Mouse (Mus musculus) forebrain, embryonic 11.5 days (tissue): ENCODE measurements around the gene Dpp7. TPM values are rescaled to one million over a fixed set of nuclear protein-coding genes. Genes with fewer than 3 reads are reported as not detected.

Experiments
- ATAC-seq: fragments of 200-750 bp; cut with Nextera tagmentation; replicated peaks from 2 replicates; pipeline ENCODE4 v1.8.0; 2017; ENCODE audit warnings: moderate TSS enrichment; ENCODE audit not compliant: low FRiP score
- DNase-seq: peaks from one replicate; pipeline ENCODE4 v3.0.0-alpha.2; 2017; ENCODE audit warnings: low spot score
- H3K27ac ChIP-seq: fragments of 300-500 bp; sonication (generic); 2 replicates; pipeline ENCODE4 v1.5.1; 2014; ENCODE audit warnings: low read depth, low read length
- H3K27me3 ChIP-seq: fragments of 300-500 bp; sonication (generic); 2 replicates; pipeline ENCODE4 v1.6.1; 2014; ENCODE audit warnings: mild to moderate bottlenecking, low read length, mixed read lengths; ENCODE audit not compliant: control insufficient read depth, insufficient read depth
- H3K36me3 ChIP-seq: fragments of 300-500 bp; sonication (generic); 2 replicates; pipeline ENCODE4 v1.6.1; 2014; ENCODE audit warnings: mild to moderate bottlenecking, low read length, moderate library complexity, mixed read lengths; ENCODE audit not compliant: control insufficient read depth, insufficient read depth
- H3K4me1 ChIP-seq: fragments of 300-500 bp; sonication (generic); replicated peaks from 2 replicates; pipeline ENCODE4 v1.6.1; 2014; ENCODE audit warnings: low read length, mixed read lengths; ENCODE audit not compliant: control insufficient read depth, insufficient read depth
- H3K4me2 ChIP-seq: fragments of 300-500 bp; sonication (generic); 2 replicates; pipeline ENCODE4 v1.6.1; 2014; ENCODE audit warnings: low read depth, mild to moderate bottlenecking, low read length, moderate library complexity, mixed read lengths; ENCODE audit not compliant: severe bottlenecking
- H3K4me3 ChIP-seq: fragments of 300-500 bp; sonication (generic); 2 replicates; pipeline ENCODE4 v1.5.1; 2014; ENCODE audit warnings: low read depth, low read length
- H3K9ac ChIP-seq: fragments of 300-500 bp; sonication (generic); 2 replicates; pipeline ENCODE4 v1.6.1; 2014; ENCODE audit warnings: low read length
- H3K9me3 ChIP-seq: fragments of 300-500 bp; sonication (generic); 2 replicates; pipeline ENCODE4 v1.6.1; 2016; ENCODE audit warnings: low read length, mixed read lengths; ENCODE audit not compliant: control insufficient read depth
- WGBS: fragments of 180-500 bp; shearing (Covaris S2); extraction: QIAGEN DNeasy Blood & Tissue Kit; methylation state at CpG from one replicate; pipeline ENCODE4 v1.1.7; 2014; 5-methylcytosine and 5-hydroxymethylcytosine counted together
- polyA plus RNA-seq: library from polyadenylated mRNA; unstranded; fragments of >200 nt; fragmentation: Nextera tagmentation; extraction: Ambion mirVana; gene quantifications from 2 replicates; pipeline ENCODE4 v1.2.1, GENCODE M21; 2014

Dpp7 gene
- polyA plus RNA-seq, 1 experiment from 2014 or later: 20.5 TPM

GRCm38 (mm10) chr2:25372644-25373391, 16.7 kb upstream of the Dpp7 start:
- H3K4me1 ChIP-seq: peaks cover 19% of the 10 kb centered on the region
- H3K27me3 ChIP-seq: no peaks in the 10 kb centered on the region
- peak overlapping the region; percentile 96 for H3K4me2 ChIP-seq
- no peaks in the 10 kb centered on the region for H3K9me3 ChIP-seq
- H3K9ac ChIP-seq: peak overlapping the region; percentile 90
- DNase-seq (peak; percentile 72), ATAC-seq (peak; percentile 22)
- 1% methylated on average over 42 of the region's 42 CpGs for WGBS
- peak overlapping the region; percentile 83 for H3K4me3 ChIP-seq
- H3K27ac ChIP-seq: peak overlapping the region; percentile 53; the same call in 1 of the 2 replicates
- peaks cover 7% of the 10 kb centered on the region; the same call in 1 of the 2 replicates for H3K36me3 ChIP-seq

DNA sequence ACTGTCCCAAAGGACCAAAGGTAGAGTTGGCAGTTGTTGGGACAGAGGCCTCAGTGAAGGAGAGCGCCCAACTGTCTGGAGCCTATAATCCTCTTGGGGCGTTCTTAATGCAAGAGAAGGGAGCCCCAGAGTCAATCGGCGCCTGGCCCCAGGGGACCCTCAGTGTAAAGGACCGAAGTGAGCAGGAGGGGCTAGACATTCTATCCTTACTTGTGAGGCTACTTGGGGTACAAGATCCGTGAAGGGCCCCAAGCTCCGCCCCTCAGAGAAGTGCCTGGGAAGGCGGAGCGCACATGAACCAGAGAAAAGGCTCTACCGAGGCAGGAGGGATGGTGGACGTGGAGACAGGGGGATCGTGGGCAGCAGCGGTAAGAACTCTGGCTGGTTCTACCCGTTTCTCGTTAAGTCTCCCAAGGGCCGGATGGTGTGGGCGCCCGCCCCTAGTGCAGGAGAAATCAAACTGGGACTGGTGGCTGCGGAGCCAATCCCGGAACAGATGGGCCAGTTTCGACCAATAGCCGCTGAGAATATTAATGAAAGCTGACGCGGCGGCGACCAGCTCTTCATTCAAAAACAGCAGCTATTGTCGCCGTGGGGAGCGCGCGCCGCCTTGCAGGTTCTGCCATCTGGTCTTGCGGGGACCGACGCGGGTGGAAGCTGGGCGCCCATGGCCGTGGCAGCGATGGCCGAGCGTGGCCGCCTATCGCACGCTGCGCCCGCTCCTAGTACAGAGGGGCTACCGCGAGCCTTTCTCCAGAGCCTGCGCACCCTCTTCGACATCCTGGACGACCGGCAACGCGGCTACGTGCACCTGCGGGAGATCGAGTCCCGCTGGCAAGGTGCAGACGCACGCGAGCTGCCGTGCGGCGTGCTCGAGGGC, 15.8 kb upstream of the Dpp7 start, which contains the start of gene Sapcd2:
Gene Sapcd2, plus strand, starts transcription at position 558 of the 880 bp plus-strand sequence.
- Histone ChIP-seq H3K9ac (peak within 1 kb of the TSS; percentile 90), H3K27me3 (no peaks in the 10 kb centered on the region), H3K36me3 (peaks cover 3% of the 10 kb centered on the region; the same call in 1 of the 2 replicates), H3K27ac (peak within 1 kb of the TSS; percentile 87), H3K4me2 (peak within 1 kb of the TSS; percentile 96), H3K4me3 (peak within 1 kb of the TSS; percentile 83), H3K9me3 (no peaks in the 10 kb centered on the region), H3K4me1 (peaks cover 19% of the 10 kb centered on the region)
- DNase-seq: peak; percentile 93
- ATAC-seq: peak; percentile 96
- under 1% methylated on average over 65 of the region's 65 CpGs for WGBS

GRCm38 (mm10) chr2:25369996-25370395, 13.8 kb upstream of the Dpp7 start:
- H3K27ac ChIP-seq: no peak overlapping the region
- ATAC-seq (no peak), DNase-seq (no peak)
- H3K36me3 ChIP-seq: no peaks in the 10 kb centered on the region; the same call in 1 of the 2 replicates
- no peak overlapping the region for H3K4me3 ChIP-seq
- H3K4me2 ChIP-seq: no peak overlapping the region
- peaks cover 22% of the 10 kb centered on the region for H3K4me1 ChIP-seq
- no peaks in the 10 kb centered on the region for H3K9me3 ChIP-seq
- WGBS: 87% methylated on average over 3 of the region's 3 CpGs
- H3K27me3 ChIP-seq: peaks cover 7% of the 10 kb centered on the region
- H3K9ac ChIP-seq: no peak overlapping the region

DNA sequence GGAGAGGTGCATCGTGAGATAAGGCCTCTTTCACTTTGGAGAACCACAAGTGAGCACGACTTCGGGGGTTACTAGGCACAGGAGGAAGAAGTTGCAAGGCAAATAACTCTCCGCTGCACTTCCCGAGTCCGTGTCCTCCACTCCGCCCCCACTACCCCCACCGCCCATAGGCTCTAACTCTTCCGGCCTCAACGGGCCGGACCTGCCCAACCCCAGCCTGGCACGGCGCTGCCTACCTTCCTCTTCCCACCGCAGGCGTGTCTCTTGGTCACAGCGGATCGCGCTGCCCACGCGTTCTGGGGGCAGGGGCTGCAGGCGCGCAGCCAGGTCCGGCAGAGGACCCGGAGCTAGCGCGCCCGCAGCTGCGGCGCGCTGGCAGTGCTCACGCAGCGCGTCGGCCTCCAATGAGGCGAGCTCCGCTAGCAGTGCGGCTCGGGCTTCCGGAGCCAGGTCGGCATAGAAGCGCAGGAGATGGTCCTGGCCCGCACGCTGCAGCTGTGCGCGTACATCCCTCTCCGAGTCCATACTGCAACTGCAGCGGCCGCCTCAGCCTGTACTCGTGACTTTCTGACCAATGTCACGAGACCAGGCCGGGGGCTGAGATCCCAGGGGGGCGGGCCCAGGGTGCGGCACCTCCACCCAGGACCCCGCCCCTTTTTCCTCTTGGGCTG, 9.1 kb upstream of the Dpp7 start, which contains the start of gene Uap1l1:
Gene Uap1l1, minus strand, starts transcription at position 592 of the 671 bp plus-strand sequence.
- Histone ChIP-seq H3K36me3 (no peaks in the 10 kb centered on the region), H3K4me2 (peak within 1 kb of the TSS; percentile 97), H3K27ac (no peak within 1 kb of the TSS), H3K9me3 (no peaks in the 10 kb centered on the region), H3K27me3 (peaks cover 18% of the 10 kb centered on the region), H3K4me3 (peak within 1 kb of the TSS; percentile 46), H3K4me1 (0 out of 2 replicates have a peak, but pooled peaks cover 5% of the 10 kb centered on the region), H3K9ac (peak within 1 kb of the TSS; percentile 57)
- peak; percentile 69 for DNase-seq
- under 1% methylated on average over 49 of the region's 54 CpGs for WGBS
- peak; percentile 52 for ATAC-seq

- H3K9me3 ChIP-seq: no peaks in the 10 kb centered on the region
- peak overlapping the region; percentile 97 for H3K4me2 ChIP-seq
- WGBS: 26% methylated on average over 9 of the region's 9 CpGs
- peak overlapping the region; percentile 46 for H3K4me3 ChIP-seq
- no peak overlapping the region for H3K27ac ChIP-seq
- peaks cover 18% of the 10 kb centered on the region for H3K27me3 ChIP-seq
- DNase-seq: no peak
- H3K9ac ChIP-seq: peak overlapping the region; percentile 57; the same call in 1 of the 2 replicates
- 0 out of 2 replicates have a peak, but pooled peaks cover 5% of the 10 kb centered on the region for H3K4me1 ChIP-seq
- no peaks in the 10 kb centered on the region for H3K36me3 ChIP-seq
- peak; percentile 58; the same call in 1 of the 2 replicates for ATAC-seq
Measured at GRCm38 (mm10) chr2:25364761-25365090, 8.6 kb upstream of the Dpp7 start.

DNA sequence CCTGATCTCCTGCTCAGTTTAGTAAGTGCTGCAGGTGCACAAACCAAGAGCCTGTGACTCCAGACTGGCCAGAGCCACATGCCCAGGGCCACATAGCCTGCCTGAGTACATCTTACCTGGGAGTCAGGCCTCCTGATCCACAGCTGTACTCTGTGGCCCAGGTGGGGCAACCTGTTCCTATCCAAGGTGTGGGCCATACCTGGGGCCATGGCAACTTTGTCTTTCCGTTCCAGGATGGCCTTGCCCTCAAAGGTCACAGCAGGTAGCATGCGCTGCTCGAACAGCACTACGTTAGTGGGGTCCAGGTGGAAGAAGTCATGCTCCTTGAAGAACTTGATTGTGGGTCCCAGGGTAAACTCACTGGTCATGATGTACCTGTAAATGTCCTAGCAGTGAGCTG, 8.2 kb upstream of the Dpp7 start:
- no peak overlapping the region for H3K27ac ChIP-seq
- no peak for ATAC-seq
- no peaks in the 10 kb centered on the region for H3K36me3 ChIP-seq
- H3K4me2 ChIP-seq: no peak overlapping the region
- no peak for DNase-seq
- H3K4me1 ChIP-seq: 0 out of 2 replicates have a peak, but pooled peaks cover 5% of the 10 kb centered on the region
- 81% methylated on average over 4 of the region's 4 CpGs for WGBS
- no peaks in the 10 kb centered on the region for H3K9me3 ChIP-seq
- no peak overlapping the region for H3K4me3 ChIP-seq
- H3K27me3 ChIP-seq: peaks cover 18% of the 10 kb centered on the region
- no peak overlapping the region for H3K9ac ChIP-seq

GRCm38 (mm10) chr2:25363478-25364178, 7.5 kb upstream of the Dpp7 start:
- Histone ChIP-seq H3K4me2 (no peak overlapping the region), H3K4me1 (0 out of 2 replicates have a peak, but pooled peaks cover 5% of the 10 kb centered on the region), H3K4me3 (no peak overlapping the region), H3K9me3 (no peaks in the 10 kb centered on the region), H3K27me3 (peaks cover 18% of the 10 kb centered on the region), H3K27ac (no peak overlapping the region), H3K36me3 (no peaks in the 10 kb centered on the region), H3K9ac (no peak overlapping the region)
- DNase-seq: no peak
- no peak for ATAC-seq
- WGBS: 71% methylated on average over 13 of the region's 13 CpGs
